Mouse (Mus musculus) stomach, embryonic 14.5 days (tissue): ENCODE measurements around the gene Stim1. TPM values are rescaled to one million over a fixed set of nuclear protein-coding genes. Genes with fewer than 3 reads are reported as not detected.

Experiments
- ATAC-seq: fragments of 200-750 bp; cut with Nextera tagmentation; 2 replicates; pipeline ENCODE4 v1.8.0; 2017; ENCODE audit warnings: low read depth, moderate TSS enrichment; ENCODE audit not compliant: insufficient number of reproducible peaks, insufficient read depth, low FRiP score
- H3K27ac ChIP-seq: fragments of 300-500 bp; sonication (generic); 2 replicates; pipeline ENCODE4 v1.5.1; 2014; ENCODE audit warnings: mild to moderate bottlenecking, low read length, moderate library complexity, mixed read lengths
- H3K27me3 ChIP-seq: fragments of 300-500 bp; sonication (generic); 2 replicates; pipeline ENCODE4 v1.6.1; 2014; ENCODE audit warnings: low read length, control low read depth, mixed read lengths; ENCODE audit not compliant: control insufficient read depth, insufficient read depth
- H3K36me3 ChIP-seq: fragments of 300-500 bp; sonication (generic); 2 replicates; pipeline ENCODE4 v1.6.1; 2014; ENCODE audit warnings: mild to moderate bottlenecking, control low read depth, low read length, moderate library complexity, mixed read lengths; ENCODE audit not compliant: control insufficient read depth, insufficient read depth
- H3K4me1 ChIP-seq: fragments of 300-500 bp; sonication (generic); 2 replicates; pipeline ENCODE4 v1.6.1; 2014; ENCODE audit warnings: low read length, control low read depth, mixed read lengths; ENCODE audit not compliant: control insufficient read depth, insufficient read depth
- H3K4me2 ChIP-seq: fragments of 300-500 bp; sonication (generic); replicated peaks from 2 replicates; pipeline ENCODE4 v1.6.1; 2014; ENCODE audit warnings: low read depth, low read length, control low read depth
- H3K4me3 ChIP-seq: fragments of 300-500 bp; sonication (generic); 2 replicates; pipeline ENCODE4 v1.5.1; 2014; ENCODE audit warnings: low read depth, low read length, control low read depth
- H3K9ac ChIP-seq: fragments of 300-500 bp; sonication (generic); replicated peaks from 2 replicates; pipeline ENCODE4 v1.6.1; 2014; ENCODE audit warnings: low read depth, mild to moderate bottlenecking, control low read depth, low read length, moderate library complexity, mixed read lengths
- H3K9me3 ChIP-seq: fragments of 300-500 bp; sonication (generic); 2 replicates; pipeline ENCODE4 v1.6.1; 2016; ENCODE audit warnings: low read depth, low read length, control low read depth; ENCODE audit not compliant: control insufficient read depth
- WGBS: fragments of 180-500 bp; shearing (Covaris S2); extraction: QIAGEN DNeasy Blood & Tissue Kit; methylation state at CpG from one replicate; pipeline ENCODE4 v1.1.7; 2014; 5-methylcytosine and 5-hydroxymethylcytosine counted together
- polyA plus RNA-seq: library from polyadenylated mRNA; unstranded; fragments of >200 nt; fragmentation: Nextera tagmentation; extraction: Ambion mirVana; gene quantifications from 2 replicates; pipeline ENCODE4 v1.2.1, GENCODE M21; 2014

Gene Stim1
- polyA plus RNA-seq, 1 experiment from 2014 or later: 24.9 TPM

- peaks cover 15% of the 10 kb centered on the region; the same call in 1 of the 2 replicates for H3K36me3 ChIP-seq
- H3K27me3 ChIP-seq: no peaks in the 10 kb centered on the region
- no peaks in the 10 kb centered on the region; the same call in 1 of the 2 replicates for H3K9me3 ChIP-seq
- H3K4me3 ChIP-seq: no peak overlapping the region
- no peaks in the 10 kb centered on the region for H3K4me1 ChIP-seq
- no peak overlapping the region for H3K9ac ChIP-seq
- H3K4me2 ChIP-seq: no peak overlapping the region
- no peak overlapping the region for H3K27ac ChIP-seq
- WGBS: 82% methylated on average over 6 of the region's 6 CpGs
- no peak for ATAC-seq
These were observed 37.8 kb upstream of the Stim1 start for GRCm38 (mm10) chr7:102229814-102230213.

- no peaks in the 10 kb centered on the region; the same call in 1 of the 2 replicates for H3K9me3 ChIP-seq
- H3K36me3 ChIP-seq: peaks cover 36% of the 10 kb centered on the region
- no peak overlapping the region for H3K27ac ChIP-seq
- H3K9ac ChIP-seq: no peak overlapping the region
- H3K27me3 ChIP-seq: no peaks in the 10 kb centered on the region
- 80% methylated on average over 4 of the region's 4 CpGs for WGBS
- H3K4me3 ChIP-seq: no peak overlapping the region
- H3K4me1 ChIP-seq: no peaks in the 10 kb centered on the region
- no peak overlapping the region for H3K4me2 ChIP-seq
- ATAC-seq: no peak
These were observed 34.5 kb upstream of the Stim1 start for GRCm38 (mm10) chr7:102233059-102233458.

GRCm38 (mm10) chr7:102238686-102239286, 28.8 kb upstream of the Stim1 start:
- ATAC-seq: no peak

GRCm38 (mm10) chr7:102239591-102239990, 28.0 kb upstream of the Stim1 start:
- ATAC-seq: no peak
- Histone ChIP-seq H3K27ac (no peak overlapping the region), H3K9ac (no peak overlapping the region), H3K4me1 (no peaks in the 10 kb centered on the region), H3K27me3 (no peaks in the 10 kb centered on the region), H3K4me2 (no peak overlapping the region), H3K4me3 (no peak overlapping the region), H3K9me3 (no peaks in the 10 kb centered on the region), H3K36me3 (peaks cover 37% of the 10 kb centered on the region)
- WGBS: 91% methylated on average over 16 of the region's 16 CpGs

More at GRCm38 (mm10) chr7:102238686-102239286, 28.8 kb upstream of the Stim1 start:
- 84% methylated on average over 8 of the region's 8 CpGs for WGBS
- Histone ChIP-seq H3K27me3 (no peaks in the 10 kb centered on the region), H3K27ac (no peak overlapping the region), H3K9ac (no peak overlapping the region), H3K9me3 (no peaks in the 10 kb centered on the region), H3K36me3 (peaks cover 37% of the 10 kb centered on the region), H3K4me1 (no peaks in the 10 kb centered on the region), H3K4me3 (no peak overlapping the region), H3K4me2 (no peak overlapping the region)

GRCm38 (mm10) chr7:102242371-102242770, 25.2 kb upstream of the Stim1 start:
- ATAC-seq: no peak
- H3K4me2 ChIP-seq: no peak overlapping the region
- no peaks in the 10 kb centered on the region for H3K9me3 ChIP-seq
- H3K36me3 ChIP-seq: peaks cover 23% of the 10 kb centered on the region
- H3K4me1 ChIP-seq: peaks cover 24% of the 10 kb centered on the region
- WGBS: 82% methylated on average over 5 of the region's 5 CpGs
- H3K4me3 ChIP-seq: no peak overlapping the region
- H3K27me3 ChIP-seq: no peaks in the 10 kb centered on the region
- no peak overlapping the region for H3K27ac ChIP-seq
- no peak overlapping the region for H3K9ac ChIP-seq

- Histone ChIP-seq H3K27ac (no peak overlapping the region), H3K9ac (no peak overlapping the region), H3K36me3 (peaks cover 18% of the 10 kb centered on the region), H3K9me3 (no peaks in the 10 kb centered on the region), H3K4me1 (peaks cover 27% of the 10 kb centered on the region), H3K4me2 (no peak overlapping the region), H3K27me3 (no peaks in the 10 kb centered on the region), H3K4me3 (no peak overlapping the region)
- ATAC-seq: no peak
- WGBS: 72% methylated on average over 3 of the region's 3 CpGs
These were observed 24.7 kb upstream of the Stim1 start for GRCm38 (mm10) chr7:102242917-102243316.

- H3K27ac ChIP-seq: no peak overlapping the region
- no peaks in the 10 kb centered on the region for H3K27me3 ChIP-seq
These were observed 23.7 kb upstream of the Stim1 start for GRCm38 (mm10) chr7:102243870-102244269.

GRCm38 (mm10) chr7:102244782-102245535, 22.6 kb upstream of the Stim1 start:
- 66% methylated on average over 3 of the region's 3 CpGs for WGBS
- Histone ChIP-seq H3K27me3 (no peaks in the 10 kb centered on the region), H3K36me3 (peaks cover 2% of the 10 kb centered on the region; the same call in 1 of the 2 replicates), H3K9ac (no peak overlapping the region), H3K4me2 (no peak overlapping the region), H3K4me1 (peaks cover 36% of the 10 kb centered on the region), H3K9me3 (no peaks in the 10 kb centered on the region), H3K27ac (no peak overlapping the region), H3K4me3 (no peak overlapping the region)
- no peak for ATAC-seq

More at GRCm38 (mm10) chr7:102243870-102244269, 23.7 kb upstream of the Stim1 start:
- 87% methylated on average over 2 of the region's 2 CpGs for WGBS
- H3K4me2 ChIP-seq: no peak overlapping the region
- H3K9me3 ChIP-seq: no peaks in the 10 kb centered on the region
- no peak for ATAC-seq
- H3K4me1 ChIP-seq: peaks cover 33% of the 10 kb centered on the region
- peaks cover 11% of the 10 kb centered on the region for H3K36me3 ChIP-seq
- H3K4me3 ChIP-seq: no peak overlapping the region
- H3K9ac ChIP-seq: no peak overlapping the region
